Mouse (Mus musculus) skeletal muscle tissue, adult 2 months (tissue): ENCODE measurements around the gene Srxn1.
A peak's percentile ranks its signal among the peaks of the same experiment; 100 is the strongest.

Experiments
- DNase-seq: peaks from one replicate; pipeline ENCODE4 v3.0.0-alpha.2; 2012; ENCODE audit warnings: low read depth, low spot score

Srxn1 gene

GRCm38 (mm10) chr2:152119228-152119865 is 14.0 kb downstream of the Srxn1 start:
- no peak for DNase-seq

GRCm38 (mm10) chr2:152122896-152123295 is 17.6 kb downstream of the Srxn1 start:
- no peak for DNase-seq

- no peak for DNase-seq
These were observed 23.3 kb downstream of the Srxn1 start for GRCm38 (mm10) chr2:152128597-152128996.

GRCm38 (mm10) chr2:152129778-152130177 is 24.5 kb downstream of the Srxn1 start:
- no peak for DNase-seq

- DNase-seq = no peak
These were observed 26.7 kb downstream of the Srxn1 start for GRCm38 (mm10) chr2:152132016-152132415.

GRCm38 (mm10) chr2:152132691-152133090 is 27.4 kb downstream of the Srxn1 start:
- no peak for DNase-seq

- no peak for DNase-seq
These were observed 34.1 kb downstream of the Srxn1 start for GRCm38 (mm10) chr2:152139191-152139987.

GRCm38 (mm10) chr2:152140941-152141340 is 35.6 kb downstream of the Srxn1 start:
- DNase-seq = no peak

- no peak for DNase-seq
These were observed 36.2 kb downstream of the Srxn1 start for GRCm38 (mm10) chr2:152141491-152141890.

- no peak for DNase-seq
These were observed 36.7 kb downstream of the Srxn1 start for GRCm38 (mm10) chr2:152142046-152142445.

GRCm38 (mm10) chr2:152142571-152142970 is 37.3 kb downstream of the Srxn1 start:
- DNase-seq = no peak

GRCm38 (mm10) chr2:152143279-152144157 is 38.2 kb downstream of the Srxn1 start, which contains the start of gene Tcf15:
Gene Tcf15 (plus strand): TSS chr2:152143561.
- peak; percentile 43 for DNase-seq

GRCm38 (mm10) chr2:152144158-152144450 is 38.8 kb downstream of the Srxn1 start:
- DNase-seq = no peak

GRCm38 (mm10) chr2:152144501-152144900 is 39.2 kb downstream of the Srxn1 start:
- no peak for DNase-seq

- no peak for DNase-seq
These were observed 40.4 kb downstream of the Srxn1 start for GRCm38 (mm10) chr2:152145711-152146110.

GRCm38 (mm10) chr2:152147079-152147478 is 41.8 kb downstream of the Srxn1 start:
- no peak for DNase-seq

GRCm38 (mm10) chr2:152148675-152149074 is 43.4 kb downstream of the Srxn1 start:
- no peak for DNase-seq

GRCm38 (mm10) chr2:152149891-152150290 is 44.6 kb downstream of the Srxn1 start:
- DNase-seq = no peak

- DNase-seq = peak; percentile 43
These were observed 45.1 kb downstream of the Srxn1 start for GRCm38 (mm10) chr2:152150373-152150772.

- DNase-seq = no peak
These were observed 48.0 kb downstream of the Srxn1 start for GRCm38 (mm10) chr2:152153361-152153760.

GRCm38 (mm10) chr2:152155414-152156208 is 50.3 kb downstream of the Srxn1 start:
- DNase-seq = peak; percentile 54
